Mouse (Mus musculus) mature B cell (primary cell): Measurements from ENCODE around the gene 4430402I18Rik.

Experiments
- in situ Hi-C: fragments of 300-500 bp; cut with MboI; formaldehyde crosslinking; loops from 2 replicates; pipeline ENCODE4 v1.14.3; 2019

4430402I18Rik gene

GRCm38 (mm10) chr19:28968178-28968577, 578 bp upstream of the 4430402I18Rik start:
- in situ Hi-C loops, result no loop called here

- in situ Hi-C loops, result no loop called here
Observed at GRCm38 (mm10) chr19:28964552-28964903, 3.1 kb downstream of the 4430402I18Rik start.

GRCm38 (mm10) chr19:28963842-28964551, 3.6 kb downstream of the 4430402I18Rik start, which contains the start of gene Plpp6:
Plpp6 (plus strand) TSS chr19:28963953.
- in situ Hi-C loops, result no loop called here

- in situ Hi-C loops, result no loop called here
Observed at GRCm38 (mm10) chr19:28963513-28963841, 4.1 kb downstream of the 4430402I18Rik start.

GRCm38 (mm10) chr19:28963113-28963512, 4.5 kb downstream of the 4430402I18Rik start:
- in situ Hi-C loops, result no loop called here

- in situ Hi-C loops, result no loop called here
Observed at GRCm38 (mm10) chr19:28951251-28951650, 16.3 kb downstream of the 4430402I18Rik start.

- in situ Hi-C loops, result no loop called here
Observed at GRCm38 (mm10) chr19:28947311-28947710, 20.3 kb downstream of the 4430402I18Rik start.

- in situ Hi-C loops, result no loop called here
Observed at GRCm38 (mm10) chr19:28946782-28947181, 20.8 kb downstream of the 4430402I18Rik start.

GRCm38 (mm10) chr19:28941271-28941670, 26.3 kb downstream of the 4430402I18Rik start:
- in situ Hi-C loops, result no loop called here

- in situ Hi-C loops, result no loop called here
Observed at GRCm38 (mm10) chr19:28940135-28940874, 27.3 kb downstream of the 4430402I18Rik start.

GRCm38 (mm10) chr19:28934897-28935296, 32.7 kb downstream of the 4430402I18Rik start:
- in situ Hi-C loops, result no loop called here

GRCm38 (mm10) chr19:28929034-28929433, 38.6 kb downstream of the 4430402I18Rik start:
- in situ Hi-C loops, result no loop called here

- in situ Hi-C loops, result no loop called here
Observed at GRCm38 (mm10) chr19:28927396-28927795, 40.2 kb downstream of the 4430402I18Rik start.

- in situ Hi-C loops, result no loop called here
Observed at GRCm38 (mm10) chr19:28926366-28926765, 41.2 kb downstream of the 4430402I18Rik start.

GRCm38 (mm10) chr19:28917839-28918238, 49.8 kb downstream of the 4430402I18Rik start:
- in situ Hi-C loops, result no loop called here

- in situ Hi-C loops, result no loop called here
Observed at GRCm38 (mm10) chr19:28916492-28916891, 51.1 kb downstream of the 4430402I18Rik start.

- in situ Hi-C loops, result no loop called here
Observed at GRCm38 (mm10) chr19:28915602-28916250, 51.9 kb downstream of the 4430402I18Rik start.

- in situ Hi-C loops, result no loop called here
Observed at GRCm38 (mm10) chr19:28914598-28914997, 53.0 kb downstream of the 4430402I18Rik start.

GRCm38 (mm10) chr19:28908693-28909092, 58.9 kb downstream of the 4430402I18Rik start:
- in situ Hi-C loops, result no loop called here

GRCm38 (mm10) chr19:28908186-28908585, 59.4 kb downstream of the 4430402I18Rik start:
- in situ Hi-C loops, result no loop called here

GRCm38 (mm10) chr19:28903536-28904119, 64.0 kb downstream of the 4430402I18Rik start:
- in situ Hi-C loops, result no loop called here

- in situ Hi-C loops, result no loop called here
Observed at GRCm38 (mm10) chr19:28902806-28903205, 64.8 kb downstream of the 4430402I18Rik start.
